Mouse (Mus musculus) ovary, postnatal 14 days (tissue): Measurements from ENCODE around the gene Zkscan8.
"Not testable (repeated sequence)": the region's sequence is repeated elsewhere in the genome, so short reads cannot be mapped to it uniquely, and the experiment has no call there.

Experiments
- DNase-seq: peaks from one replicate; pipeline ENCODE4 v3.0.0; 2022; ENCODE audit warnings: low spot score

Gene Zkscan8

DNA sequence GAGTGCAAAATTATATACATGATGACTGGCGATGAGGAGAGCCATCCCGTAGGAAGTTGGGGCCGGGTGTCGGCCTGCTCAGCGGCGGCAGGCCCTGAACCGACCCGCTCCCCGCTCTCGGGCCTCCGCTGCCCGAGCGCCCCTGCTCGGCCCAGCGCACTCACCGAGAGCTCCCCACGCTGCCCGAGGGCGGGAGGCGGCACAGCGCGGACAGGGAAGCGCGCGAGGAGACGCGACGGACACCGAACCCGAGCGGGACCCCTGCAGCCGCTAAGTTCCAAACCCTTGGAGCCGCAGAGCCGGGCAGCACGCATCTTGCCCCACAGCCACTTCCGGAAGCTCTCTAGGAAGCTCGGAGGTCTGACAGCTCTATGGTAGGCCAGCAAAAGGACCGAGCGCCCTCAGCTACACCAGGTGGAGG, at the start of gene Zkscan8:
Zkscan8 (minus strand) TSS at position 340 of the 421 bp plus-strand sequence.
- DNase-seq: peak; percentile 81

GRCm38 (mm10) chr13:21559793-21560192, 28.9 kb upstream of the Zkscan8 start, which contains the start of gene Olfr1535:
Olfr1535 (minus strand) TSS chr13:21559893.
- no peak for DNase-seq

GRCm38 (mm10) chr13:21550416-21551110, 19.6 kb upstream of the Zkscan8 start:
- no peak for DNase-seq

GRCm38 (mm10) chr13:21549487-21549886, 18.6 kb upstream of the Zkscan8 start:
- DNase-seq: no peak

DNA sequence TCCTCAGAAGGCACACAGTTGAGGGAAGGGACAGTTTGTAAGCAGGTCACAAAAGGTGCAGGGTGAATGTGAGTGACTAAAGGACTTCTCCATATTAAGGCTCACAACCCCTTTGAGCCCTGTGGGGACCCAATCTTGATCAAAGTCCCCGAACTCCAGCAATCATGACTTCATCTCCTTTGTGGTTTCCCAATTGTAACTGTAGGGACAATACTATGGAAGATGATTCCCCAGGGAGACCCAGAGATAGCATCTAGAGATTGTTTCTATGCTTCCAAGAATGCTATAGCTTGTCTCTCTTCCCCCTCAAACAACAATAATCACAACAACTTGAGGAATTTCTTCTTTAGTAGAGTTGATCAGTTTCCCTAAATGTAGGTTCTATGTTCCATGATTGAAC, 11.8 kb upstream of the Zkscan8 start, which contains the start of gene Olfr1366:
Olfr1366 (minus strand) TSS at position 101 of the 400 bp plus-strand sequence.
- DNase-seq: no peak

- DNase-seq: no peak
Observed at GRCm38 (mm10) chr13:21530136-21530535, 784 bp downstream of the Zkscan8 start.

DNA sequence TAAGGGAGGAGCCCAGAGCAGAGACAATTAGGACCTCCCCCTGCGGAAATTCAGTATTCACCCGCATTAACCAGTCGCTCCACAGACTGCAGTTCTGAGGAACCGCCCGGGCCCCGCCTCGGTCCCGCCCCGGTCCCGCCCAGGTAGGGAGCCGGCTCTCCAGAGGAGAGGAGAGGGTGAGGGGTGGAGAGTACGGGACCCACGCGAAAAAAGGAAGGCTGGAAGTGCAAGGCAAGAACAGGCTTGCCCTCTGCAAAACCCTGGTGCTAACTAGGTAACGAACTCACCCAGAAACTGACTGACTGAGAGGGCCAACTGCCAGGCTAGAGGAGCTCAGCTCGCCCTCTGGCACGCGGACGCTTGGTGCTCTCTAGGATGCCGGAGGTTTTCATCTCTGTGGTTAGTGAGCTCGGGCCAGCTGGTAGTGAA, 24.7 kb downstream of the Zkscan8 start:
- DNase-seq: peak; percentile 58

- DNase-seq: no peak
Observed at GRCm38 (mm10) chr13:21502296-21502695, 28.6 kb downstream of the Zkscan8 start.

DNA sequence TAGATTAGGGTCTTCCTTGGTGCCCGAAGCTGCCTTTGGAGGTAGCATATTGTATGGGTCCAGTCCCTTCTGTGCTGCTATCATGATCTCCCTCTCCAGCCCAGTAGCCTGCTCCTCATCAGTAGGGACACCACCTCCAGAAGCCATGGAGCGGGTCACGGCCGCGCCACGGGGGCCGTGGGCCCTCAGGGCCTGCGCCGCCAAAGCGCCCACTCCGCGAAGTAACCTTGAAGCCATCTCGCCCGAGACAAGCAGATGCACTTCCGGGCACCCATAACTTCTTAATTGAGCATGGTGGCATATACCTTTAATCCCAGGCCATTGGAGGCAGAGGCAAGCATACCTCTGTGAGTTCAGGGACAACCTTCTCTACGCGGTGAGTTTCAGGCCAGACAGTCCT, 29.7 kb downstream of the Zkscan8 start, which contains the start of gene Gm11273:
Gm11273 (minus strand) TSS at position 237 of the 400 bp plus-strand sequence.
- not testable (repeated sequence) for DNase-seq

- DNase-seq: no peak
Observed at GRCm38 (mm10) chr13:21495080-21495479, 35.8 kb downstream of the Zkscan8 start, which contains the start of gene AK157302. AK157302 (plus strand) TSS chr13:21495223.

DNA sequence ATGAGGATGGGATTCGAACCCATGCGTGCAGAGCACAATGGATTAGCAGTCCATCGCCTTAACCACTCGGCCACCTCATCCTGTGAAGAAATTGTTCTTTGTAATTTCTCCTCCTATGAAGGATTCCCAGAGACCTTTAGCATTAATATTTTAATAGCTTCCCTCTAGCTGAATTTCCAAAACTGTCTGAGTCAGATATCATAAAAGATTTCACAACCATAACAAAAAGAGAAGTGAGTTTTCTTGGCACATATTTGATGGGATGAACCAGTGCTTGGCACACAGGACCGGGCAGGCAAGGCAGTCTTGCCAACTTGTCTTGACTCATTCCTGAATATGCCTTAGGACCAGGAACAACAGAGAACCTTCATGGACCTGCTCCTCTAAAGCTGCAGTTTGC, 38.1 kb downstream of the Zkscan8 start:
- no peak for DNase-seq

- DNase-seq: no peak
Observed at GRCm38 (mm10) chr13:21486881-21487280, 44.0 kb downstream of the Zkscan8 start.

GRCm38 (mm10) chr13:21478759-21479670, 51.9 kb downstream of the Zkscan8 start, which contains the start of the genes Zkscan4 and Gm10065:
Zkscan4 (plus strand) TSS chr13:21478907.
Gm10065 (minus strand) TSS chr13:21479441.
- DNase-seq: peak; percentile 57

DNA sequence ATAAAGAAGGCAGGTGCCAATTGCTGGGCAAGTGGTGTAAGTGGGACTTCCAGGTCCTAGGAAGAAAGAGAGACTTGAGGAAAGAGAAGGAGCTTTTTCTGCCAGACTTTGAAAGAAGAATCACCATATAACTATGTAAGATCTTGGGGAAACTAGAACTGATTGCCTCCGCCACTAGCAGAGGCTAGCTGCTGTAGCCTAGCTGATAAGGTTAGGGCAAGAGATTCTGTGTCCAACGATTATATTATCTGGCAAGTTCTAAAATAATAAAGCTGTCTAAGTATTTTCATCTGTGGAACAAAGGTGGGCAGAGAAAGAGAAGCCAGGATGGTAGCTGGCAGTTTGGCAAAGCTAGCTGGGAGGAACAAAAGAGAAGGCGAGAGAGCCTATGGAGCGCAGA, 58.5 kb downstream of the Zkscan8 start:
- DNase-seq: no peak

DNA sequence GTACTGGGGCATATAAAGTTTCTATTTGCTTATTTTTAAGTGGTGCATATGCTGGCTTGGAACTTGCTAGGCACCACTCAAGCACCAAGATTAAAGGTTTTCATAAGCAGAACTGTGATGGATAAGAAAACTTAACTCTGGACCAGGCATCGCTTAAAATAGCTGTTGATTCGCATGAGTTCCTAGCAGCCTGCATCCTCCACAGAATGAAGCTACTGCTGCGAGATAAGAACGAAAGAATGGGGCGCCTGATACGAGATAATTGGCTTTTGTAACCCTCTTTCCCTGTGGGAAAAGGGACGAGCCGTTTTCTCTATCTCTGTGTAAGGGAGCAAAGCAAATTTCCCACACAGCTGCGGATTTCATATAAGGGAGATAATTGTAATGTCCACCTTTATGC, 61.8 kb downstream of the Zkscan8 start:
- DNase-seq: no peak

DNA sequence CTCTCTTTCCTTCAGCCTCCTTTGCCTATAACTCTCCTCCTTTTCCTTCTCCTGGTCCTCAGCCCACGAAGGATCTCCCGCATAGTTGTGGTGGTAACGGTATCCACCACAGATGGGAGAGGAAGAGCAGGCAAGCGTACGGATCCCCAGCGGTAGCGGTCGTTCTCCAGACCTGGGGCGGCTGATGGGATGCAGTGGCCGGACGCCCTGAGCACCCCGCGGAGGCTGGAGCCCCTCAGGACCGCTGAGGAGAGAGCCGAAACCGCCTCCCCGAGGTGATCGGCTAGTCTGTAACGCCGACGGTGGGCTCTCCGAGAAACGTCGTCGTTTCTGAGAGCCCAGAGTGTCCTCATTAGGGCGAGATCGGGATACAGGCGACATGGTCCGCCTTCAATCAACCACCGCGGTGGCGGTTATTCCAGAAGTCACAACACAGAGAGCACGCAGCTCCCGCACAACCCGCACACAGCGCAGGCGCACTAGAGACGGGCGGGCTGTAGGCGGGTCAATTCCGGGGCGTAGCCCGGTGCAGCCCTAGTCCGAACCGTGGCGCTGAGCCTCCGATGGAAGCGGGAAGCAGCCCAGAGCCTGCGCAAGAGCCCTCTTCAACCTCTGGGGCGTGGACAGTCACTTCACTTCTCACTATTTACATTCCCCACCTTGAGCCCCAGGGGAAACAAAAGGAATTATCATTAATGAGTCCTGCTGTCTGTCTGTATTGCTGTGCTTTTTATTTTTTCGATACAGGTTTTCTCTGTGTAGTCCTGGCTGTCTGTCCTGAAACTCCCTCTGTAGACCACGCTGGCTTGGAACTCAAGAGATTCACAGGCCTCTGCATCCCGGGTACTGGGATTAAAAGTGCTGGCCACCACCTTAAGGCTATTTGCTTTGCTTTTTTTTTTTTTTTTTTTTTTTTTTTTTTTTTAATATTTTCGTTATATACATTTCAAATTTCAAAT, 62.6 kb downstream of the Zkscan8 start, which contains the start of gene Nkapl:
Nkapl (minus strand) TSS at position 449 of the 959 bp plus-strand sequence.
- DNase-seq: peak; percentile 56

GRCm38 (mm10) chr13:21467336-21467735, 63.6 kb downstream of the Zkscan8 start:
- DNase-seq: no peak
